Mouse (Mus musculus): ENCODE data around the gene Sdf2. TPM values are rescaled to one million over a fixed set of nuclear protein-coding genes. Genes with fewer than 3 reads are reported as not detected.

Gene Sdf2
- total and polyA plus RNA-seq, 3 experiments = 68.1 to 81.4 TPM; not detected in 1

DNA sequence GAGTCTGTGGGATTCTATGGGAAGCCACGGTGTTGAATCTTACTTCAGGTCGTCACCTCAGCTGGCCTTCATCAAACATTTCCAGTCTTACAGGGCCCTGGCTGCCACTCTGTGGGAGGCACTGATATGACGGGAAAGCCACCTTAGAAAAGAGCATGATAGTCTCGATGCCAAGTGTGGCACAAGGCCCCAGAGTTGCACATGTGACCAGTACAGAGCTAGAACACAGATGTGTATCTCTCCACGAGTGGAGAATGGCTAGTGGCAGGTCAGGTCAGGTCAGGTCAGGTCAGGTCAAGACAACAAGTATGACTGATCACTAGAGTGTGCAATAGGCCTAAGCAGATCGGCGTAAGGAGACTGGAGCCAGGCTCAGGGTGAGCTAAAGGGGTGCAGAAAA, 34.9 kb upstream of the Sdf2 start:
- Histone ChIP-seq H3K4me3 (ENCODE audit: control insufficient read depth in 1 of 2, insufficient read depth in 1 of 2, low read depth in 2 of 2, low read length in 2 of 2) (no peak overlapping the region), H3K9ac (ENCODE audit: control insufficient read depth, low read depth, low read length, poor library complexity, severe bottlenecking) (no peak overlapping the region), H3K79me2 (ENCODE audit: control insufficient read depth, insufficient read depth, low read length, poor library complexity) (no peaks in the 10 kb centered on the region), H3K36me3 (ENCODE audit: control insufficient read depth in 1 of 2, insufficient read depth in 2 of 2, low read length in 2 of 2) (peaks cover 0 to 47% of the 10 kb centered on the region in 2 experiments; a peak in 2 of 4 replicates), H3K4me1 (ENCODE audit: control insufficient read depth in 1 of 2, insufficient read depth in 2 of 2, low read length in 2 of 2) (no peaks in the 10 kb centered on the region), H3K27me3 (ENCODE audit: control insufficient read depth in 1 of 2, insufficient read depth in 2 of 2, low read length in 2 of 2) (no peaks in the 10 kb centered on the region), H3K9me3 (replicated peaks; ENCODE audit: insufficient read depth, low read length) (no peaks in the 10 kb centered on the region), H3K27ac (ENCODE audit: control insufficient read depth, low read depth, low read length) (no peak overlapping the region)
- TF ChIP-seq CHD2 (IDR thresholded peaks at IDR 0.05; ENCODE audit: low read length) = no peak
- no peak for DNase-seq (ENCODE audit: low read depth, low spot score)

DNA sequence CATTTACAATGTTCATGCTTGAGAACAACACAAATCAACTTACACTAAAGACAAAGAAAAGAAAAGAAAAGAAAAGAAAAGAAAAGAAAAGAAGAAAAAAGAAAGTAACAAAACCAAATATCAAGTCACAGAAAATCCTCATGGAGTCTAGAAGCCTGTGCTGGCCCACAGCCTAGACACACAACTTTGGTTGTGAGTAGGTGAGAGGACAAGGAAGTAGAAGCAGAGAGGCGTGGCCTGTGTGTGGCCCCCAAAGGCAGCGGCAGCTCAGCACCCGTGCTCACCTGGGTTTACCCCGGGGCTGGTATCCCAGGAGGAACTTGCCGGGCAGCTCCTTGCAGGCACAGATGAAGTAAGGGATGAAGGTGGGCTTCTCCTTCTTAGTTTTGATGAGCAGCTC, 34.0 kb upstream of the Sdf2 start:
- Histone ChIP-seq H3K79me2 (ENCODE audit: control insufficient read depth, insufficient read depth, low read length, poor library complexity) (no peaks in the 10 kb centered on the region), H3K36me3 (ENCODE audit: control insufficient read depth in 1 of 2, insufficient read depth in 2 of 2, low read length in 2 of 2) (peaks cover 0 to 52% of the 10 kb centered on the region in 2 experiments; a peak in 2 of 4 replicates), H3K27me3 (ENCODE audit: control insufficient read depth in 1 of 2, insufficient read depth in 2 of 2, low read length in 2 of 2) (no peaks in the 10 kb centered on the region), H3K27ac (ENCODE audit: control insufficient read depth, low read depth, low read length) (no peak overlapping the region), H3K4me3 (ENCODE audit: control insufficient read depth in 1 of 2, insufficient read depth in 1 of 2, low read depth in 2 of 2, low read length in 2 of 2) (no peak overlapping the region), H3K9ac (ENCODE audit: control insufficient read depth, low read depth, low read length, poor library complexity, severe bottlenecking) (no peak overlapping the region), H3K9me3 (replicated peaks; ENCODE audit: insufficient read depth, low read length) (no peaks in the 10 kb centered on the region), H3K4me1 (ENCODE audit: control insufficient read depth in 1 of 2, insufficient read depth in 2 of 2, low read length in 2 of 2) (no peaks in the 10 kb centered on the region)
- no peak for DNase-seq (ENCODE audit: low read depth, low spot score)
- TF ChIP-seq SMC3 (IDR thresholded peaks at IDR 0.05; ENCODE audit: low read depth, low read length) (no peak), ETS1 (IDR thresholded peaks at IDR 0.05; ENCODE audit: low read depth, low read length) (no peak), NELFE (IDR thresholded peaks at IDR 0.05; ENCODE audit: low read depth, low read length) (no peak), MEF2A (IDR thresholded peaks at IDR 0.05; ENCODE audit: extremely low read depth, insufficient replicate concordance, low read depth, low read length, poor library complexity, severe bottlenecking) (no peak), EP300 (IDR thresholded peaks at IDR 0.05; ENCODE audit: low read depth in 1 of 2, low read length in 2 of 2) (no peak)

DNA sequence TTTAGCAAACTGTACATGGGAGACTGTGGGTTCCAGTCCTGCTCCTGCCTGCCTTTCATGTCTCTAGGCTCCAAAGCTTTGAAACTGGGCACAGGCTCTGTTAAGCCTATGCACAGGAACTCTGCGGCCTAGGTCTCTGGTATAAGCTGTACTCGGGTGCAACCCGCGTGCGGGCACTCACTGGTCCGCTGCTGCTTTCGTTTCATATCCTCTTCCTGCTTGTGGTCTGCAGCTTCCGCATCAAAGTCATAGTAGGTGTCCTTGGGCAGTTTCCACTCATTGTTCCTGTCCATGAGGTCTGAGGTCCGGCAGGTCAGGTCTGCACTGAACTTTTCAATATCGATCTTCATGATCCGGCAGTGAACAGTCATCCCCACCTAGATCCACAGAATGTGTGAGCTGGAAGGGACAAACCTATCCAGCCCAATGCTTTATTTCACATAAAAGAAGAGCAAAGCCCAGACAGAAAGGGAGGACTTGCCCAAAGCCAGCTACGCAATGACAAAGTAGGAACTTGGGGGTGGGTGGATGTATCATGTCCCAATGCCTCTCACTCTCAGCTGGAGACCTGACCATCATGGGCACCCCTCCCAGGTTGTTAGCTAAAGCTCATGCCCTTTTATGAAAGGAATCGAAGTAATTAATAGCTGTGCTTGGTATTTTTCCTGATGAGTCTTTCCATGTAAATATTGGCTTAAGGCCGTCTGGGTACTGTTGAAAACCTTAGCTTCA, 32.3 kb upstream of the Sdf2 start:
- no peaks in the 10 kb centered on the region for H3K4me1 ChIP-seq (ENCODE audit: control insufficient read depth in 1 of 2, insufficient read depth in 2 of 2, low read length in 2 of 2)
- DNase-seq (ENCODE audit: low read depth, low spot score) = no peak
- no peak overlapping the region for H3K27ac ChIP-seq (ENCODE audit: control insufficient read depth, low read depth, low read length)
- peaks cover 0 to 53% of the 10 kb centered on the region in 2 experiments; a peak in 2 of 4 replicates for H3K36me3 ChIP-seq (ENCODE audit: control insufficient read depth in 1 of 2, insufficient read depth in 2 of 2, low read length in 2 of 2)
- H3K27me3 ChIP-seq (ENCODE audit: control insufficient read depth in 1 of 2, insufficient read depth in 2 of 2, low read length in 2 of 2) = no peaks in the 10 kb centered on the region
- H3K9me3 ChIP-seq (replicated peaks; ENCODE audit: insufficient read depth, low read length) = no peaks in the 10 kb centered on the region
- H3K79me2 ChIP-seq (ENCODE audit: control insufficient read depth, insufficient read depth, low read length, poor library complexity) = no peaks in the 10 kb centered on the region
- H3K4me3 ChIP-seq (ENCODE audit: control insufficient read depth in 1 of 2, insufficient read depth in 1 of 2, low read depth in 2 of 2, low read length in 2 of 2) = no peak overlapping the region
- no peak for TF ChIP-seq RCOR1 (IDR thresholded peaks at IDR 0.05; ENCODE audit: low read depth, low read length)
- no peak for TF ChIP-seq MYB (IDR thresholded peaks at IDR 0.05; ENCODE audit: low read depth, low read length)
- TF ChIP-seq CHD2 (IDR thresholded peaks at IDR 0.05; ENCODE audit: low read length) = no peak
- TF ChIP-seq UBTF (IDR thresholded peaks at IDR 0.05; ENCODE audit: borderline replicate concordance, insufficient read depth, low read depth, low read length) = no peak
- TF ChIP-seq POLR2AphosphoS2 (IDR thresholded peaks at IDR 0.05; ENCODE audit: low read length) = no peak
- no peak for TF ChIP-seq NELFE (IDR thresholded peaks at IDR 0.05; ENCODE audit: low read depth, low read length)
- TF ChIP-seq USF2 (IDR thresholded peaks at IDR 0.05; ENCODE audit: borderline replicate concordance in 1 of 2, insufficient read depth in 1 of 2, low read depth in 1 of 2, low read length in 2 of 2) = no peak
- no peak for TF ChIP-seq ETS1 (IDR thresholded peaks at IDR 0.05; ENCODE audit: low read depth, low read length)
- TF ChIP-seq MAFK (IDR thresholded peaks at IDR 0.05; ENCODE audit: borderline replicate concordance, low read depth, low read length) = no peak
- no peak for TF ChIP-seq CHD1 (IDR thresholded peaks at IDR 0.05; ENCODE audit: low read depth, low read length)
- TF ChIP-seq TCF12 (IDR thresholded peaks at IDR 0.05; ENCODE audit: low read depth, low read length) = no peak
- TF ChIP-seq ZNF384 (IDR thresholded peaks at IDR 0.05; ENCODE audit: low read depth, low read length) = no peak
- no peak for TF ChIP-seq MYC (IDR thresholded peaks at IDR 0.05; ENCODE audit: low read depth, low read length)
- no peak for TF ChIP-seq GABPA (IDR thresholded peaks at IDR 0.05; ENCODE audit: low read depth, low read length)
- no peak for TF ChIP-seq GATA1 (IDR thresholded peaks at IDR 0.05; ENCODE audit: low read depth, low read length)
- TF ChIP-seq TBP (IDR thresholded peaks at IDR 0.05; ENCODE audit: low read depth, low read length) = no peak
- TF ChIP-seq KAT2A (conservative IDR thresholded peaks at IDR 0.05; ENCODE audit: low read depth, low read length) = no peak
- no peak overlapping the region for H3K9ac ChIP-seq (ENCODE audit: control insufficient read depth, low read depth, low read length, poor library complexity, severe bottlenecking)
